8 mouse cellular contexts compared by ENCODE assay signal in genomic region chr9:74952106-74952505, GRCm38 (mm10). TPM values are rescaled to one million over a fixed set of nuclear protein-coding genes. Genes with fewer than 3 reads are reported as not detected.
A peak's percentile ranks its signal among the peaks of the same experiment; 100 is the strongest.
DNase-seq lines count a peak whose midpoint lies in the region; ATAC-seq and TF ChIP-seq lines count a peak whose summit lies in the region.

No protein-coding gene starts in this region.

- TF ChIP-seq EP300 in MEL (IDR thresholded peaks at IDR 0.05; ENCODE audit: low read depth in 1 of 2, low read length in 2 of 2) = no peak

- TF ChIP-seq POLR2A in MEL (IDR thresholded peaks at IDR 0.05; ENCODE audit: control insufficient read depth in 1 of 2, insufficient read depth in 1 of 2, low read depth in 1 of 2, low read length in 2 of 2, poor library complexity in 1 of 2) = no peak

- no peaks in the 10 kb centered on the region for H3K9me3 ChIP-seq in kidney, embryonic 15.5 days (replicated peaks)
- no peaks in the 10 kb centered on the region for H3K9me3 ChIP-seq in MEL (replicated peaks; ENCODE audit: insufficient read depth, low read length)
- H3K9me3 ChIP-seq in limb, embryonic 15.5 days = no peaks in the 10 kb centered on the region

- no peak for TF ChIP-seq CTCF in MEL (IDR thresholded peaks at IDR 0.05 in 2 of 3, conservative IDR thresholded peaks at IDR 0.05 in 1 of 3; ENCODE audit: control insufficient read depth in 1 of 3, insufficient read depth in 1 of 3, low read depth in 2 of 3, low read length in 3 of 3, poor library complexity in 1 of 3, severe bottlenecking in 1 of 3)

- peak overlapping the region; percentile 87; the same call in 1 of the 2 replicates for H3K9ac ChIP-seq in kidney, embryonic 15.5 days
- no peak overlapping the region; the same call in 1 of the 2 replicates for H3K9ac ChIP-seq in MEL (ENCODE audit: control insufficient read depth, low read depth, low read length, poor library complexity, severe bottlenecking)
- no peak overlapping the region for H3K9ac ChIP-seq in limb, embryonic 15.5 days

- H3K27ac ChIP-seq in kidney, embryonic 15.5 days = peak overlapping the region; percentile 97
- H3K27ac ChIP-seq in MEL (ENCODE audit: control insufficient read depth, low read depth, low read length) = no peak overlapping the region
- peak overlapping the region; percentile 93 for H3K27ac ChIP-seq in limb, embryonic 15.5 days

- ATAC-seq in kidney, embryonic 15.5 days (replicated peaks; ENCODE audit: low FRiP score) = no peak; the same call in 1 of the 2 replicates
- ATAC-seq in granulocyte monocyte progenitor cell, adult 5-6 weeks (replicated peaks; ENCODE audit: poor library complexity, severe bottlenecking) = peak; percentile 74
- no peak for ATAC-seq in limb, embryonic 15.5 days (ENCODE audit: insufficient number of reproducible peaks, low FRiP score, low TSS enrichment, low read depth)

- peaks cover 4% of the 10 kb centered on the region; the same call in 1 of the 2 replicates for H3K36me3 ChIP-seq in kidney, embryonic 15.5 days
- peaks cover 0 to 5% of the 10 kb centered on the region in 2 experiments; a peak in 2 of 4 replicates for H3K36me3 ChIP-seq in MEL (ENCODE audit: control insufficient read depth in 1 of 2, insufficient read depth in 2 of 2, low read length in 2 of 2)
- H3K36me3 ChIP-seq in limb, embryonic 15.5 days = peaks cover 3% of the 10 kb centered on the region; the same call in 1 of the 2 replicates

- peak overlapping the region; percentile 95 for H3K4me2 ChIP-seq in kidney, embryonic 15.5 days
- H3K4me2 ChIP-seq in limb, embryonic 15.5 days = peak overlapping the region; percentile 85

- no peaks in the 10 kb centered on the region; the same call in 1 of the 2 replicates for H3K79me2 ChIP-seq in MEL (ENCODE audit: control insufficient read depth, insufficient read depth, low read length, poor library complexity)

- TF ChIP-seq RAD21 in MEL (IDR thresholded peaks at IDR 0.05; ENCODE audit: low read depth, low read length) = no peak

- no peaks in the 10 kb centered on the region for H3K27me3 ChIP-seq in kidney, embryonic 15.5 days
- H3K27me3 ChIP-seq in MEL (ENCODE audit: control insufficient read depth in 1 of 2, insufficient read depth in 2 of 2, low read length in 2 of 2) = no peaks in the 10 kb centered on the region
- no peaks in the 10 kb centered on the region for H3K27me3 ChIP-seq in limb, embryonic 15.5 days

- peak overlapping the region; percentile 98 for H3K4me3 ChIP-seq in kidney, embryonic 15.5 days (replicated peaks)
- H3K4me3 ChIP-seq in MEL (ENCODE audit: control insufficient read depth in 1 of 2, insufficient read depth in 1 of 2, low read depth in 2 of 2, low read length in 2 of 2) = peak overlapping the region in 1 of 2 experiments; percentile 84; a peak in 2 of 4 replicates
- H3K4me3 ChIP-seq in limb, embryonic 15.5 days = peak overlapping the region; percentile 99

- no peak for DNase-seq in kidney, postnatal 4 days
- peak; percentile 30 for DNase-seq in MEL (ENCODE audit: low read depth, low spot score)
- DNase-seq in natural killer cell, adult 2 months (ENCODE audit: low spot score in 2 of 2) = peak; percentile 38 to 49
- DNase-seq in adrenal gland, postnatal 14 days = no peak
- no peak for DNase-seq in spleen, postnatal 10 days (ENCODE audit: low spot score in 2 of 2)

- peaks cover 16% of the 10 kb centered on the region for H3K4me1 ChIP-seq in kidney, embryonic 15.5 days
- H3K4me1 ChIP-seq in MEL (ENCODE audit: control insufficient read depth in 1 of 2, insufficient read depth in 2 of 2, low read length in 2 of 2) = peaks cover 0 to 4% of the 10 kb centered on the region in 2 experiments; a peak in 1 of 4 replicates
- H3K4me1 ChIP-seq in limb, embryonic 15.5 days = peaks cover 14% of the 10 kb centered on the region

- WGBS in kidney, embryonic 15.5 days = 56% methylated on average over 5 of the region's 5 CpGs
- 49% methylated on average over 5 of the region's 5 CpGs for WGBS in limb, embryonic 15.5 days

TF ChIP-seq in MEL, 35 proteins besides CTCF, POLR2A, EP300 and RAD21:
- TF ChIP-seq KAT2A (conservative IDR thresholded peaks at IDR 0.05; ENCODE audit: low read depth, low read length) (no peak), ZKSCAN1 (IDR thresholded peaks at IDR 0.05; ENCODE audit: low read depth, low read length) (no peak), TCF12 (IDR thresholded peaks at IDR 0.05; ENCODE audit: low read depth, low read length) (no peak), GABPA (IDR thresholded peaks at IDR 0.05; ENCODE audit: low read depth, low read length) (no peak), SIN3A (IDR thresholded peaks at IDR 0.05; ENCODE audit: low read length) (no peak), NELFE (IDR thresholded peaks at IDR 0.05; ENCODE audit: low read depth, low read length) (no peak), POLR2AphosphoS2 (IDR thresholded peaks at IDR 0.05; ENCODE audit: low read length) (no peak), POLR2AphosphoS5 (IDR thresholded peaks at IDR 0.05; ENCODE audit: borderline replicate concordance, low read depth, low read length) (no peak), USF2 (IDR thresholded peaks at IDR 0.05; ENCODE audit: borderline replicate concordance in 1 of 2, insufficient read depth in 1 of 2, low read depth in 1 of 2, low read length in 2 of 2) (no peak), NRF1 (IDR thresholded peaks at IDR 0.05; ENCODE audit: insufficient read depth, low read depth, low read length, poor library complexity, severe bottlenecking) (no peak)

RNA-seq across cellular contexts. Expression of gene Fam214a, which starts 0.6 kb away (rescaled TPM):
- polyA plus RNA-seq in kidney, embryonic 15.5 days (2015; fragmentation: Nextera tagmentation; extraction: Ambion mirVana) = 11.1 and 12.0 TPM in 2 replicates
- total RNA-seq in MEL (2012; rRNA removed) = 2.3 and 2.4 TPM in 2 replicates
- 1 to 10 TPM in 1 of 2 experiments, not detected in 1; 3.9 TPM for polyA plus RNA-seq in MEL (2012; ENCODE audit: insufficient read depth in 1 of 2, insufficient read length in 2 of 2, low read depth in 1 of 2, low replicate concordance in 2 of 2, missing spikeins in 1 of 2)
- 8.8 and 9.2 TPM in 2 replicates for total RNA-seq in granulocyte monocyte progenitor cell, adult 5-6 weeks (2014; fragmentation: Nextera tagmentation)
- total RNA-seq in granulocyte monocyte progenitor cell, adult 5-6 weeks (2017) = 9.4 and 13.5 TPM in 2 replicates
- 11.1 and 11.3 TPM in 2 replicates for polyA plus RNA-seq in limb, embryonic 15.5 days (2015; fragmentation: Nextera tagmentation; extraction: Ambion mirVana)
- total RNA-seq in adrenal gland, postnatal 14 days (2021) = 80.4 and 93.0 TPM in 2 replicates

Comparison
In these comparisons a context has a peak if more than half of its experiments do, and no peak if none do; other contexts are left out.
1. DNase-seq: peak in MEL (single experiment) and natural killer cell, adult 2 months (2 of 2); none in kidney, postnatal 4 days (0 of 2), adrenal gland, postnatal 14 days (single experiment) and spleen, postnatal 10 days (0 of 2).